Mouse (Mus musculus) lung, adult 18-20 months (tissue): ENCODE data around the gene Wipf2.
"Not testable (repeated sequence)": the region's sequence is repeated elsewhere in the genome, so short reads cannot be mapped to it uniquely, and the experiment has no call there.

Source experiments
- DNase-seq, 2 experiments: peaks; one replicate each; pipeline ENCODE4 v3.0.0; 2022; ENCODE audit warnings: mixed read lengths in 2 of 2

Gene Wipf2

GRCm38 (mm10) chr11:98911498-98911897, 48.1 kb downstream of the Wipf2 start:
- no peak for DNase-seq

DNA sequence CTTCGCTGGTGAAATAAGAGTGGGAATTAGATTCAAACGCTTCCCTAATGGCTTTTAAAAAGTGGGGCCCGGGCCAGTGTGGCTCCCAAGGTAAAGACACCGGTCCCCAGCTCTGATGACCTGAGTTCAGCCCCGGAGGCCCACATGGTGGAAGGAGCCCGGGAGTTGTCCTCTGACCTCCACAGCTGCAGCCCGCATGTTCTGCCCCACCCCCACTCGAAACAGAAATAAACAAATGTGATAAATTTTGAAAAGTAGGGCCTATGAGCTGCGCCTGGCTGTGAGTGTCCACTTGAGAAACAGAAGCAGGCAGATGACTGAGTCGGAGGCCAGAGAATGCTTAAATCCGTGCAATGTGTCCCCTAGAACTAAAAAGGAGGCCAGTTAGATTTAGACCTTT, 50.8 kb downstream of the Wipf2 start:
- no peak for DNase-seq

- not testable (repeated sequence) for DNase-seq
These were observed 52.9 kb downstream of the Wipf2 start for GRCm38 (mm10) chr11:98916376-98916775.

GRCm38 (mm10) chr11:98917428-98918005, 54.1 kb downstream of the Wipf2 start:
- no peak for DNase-seq

DNA sequence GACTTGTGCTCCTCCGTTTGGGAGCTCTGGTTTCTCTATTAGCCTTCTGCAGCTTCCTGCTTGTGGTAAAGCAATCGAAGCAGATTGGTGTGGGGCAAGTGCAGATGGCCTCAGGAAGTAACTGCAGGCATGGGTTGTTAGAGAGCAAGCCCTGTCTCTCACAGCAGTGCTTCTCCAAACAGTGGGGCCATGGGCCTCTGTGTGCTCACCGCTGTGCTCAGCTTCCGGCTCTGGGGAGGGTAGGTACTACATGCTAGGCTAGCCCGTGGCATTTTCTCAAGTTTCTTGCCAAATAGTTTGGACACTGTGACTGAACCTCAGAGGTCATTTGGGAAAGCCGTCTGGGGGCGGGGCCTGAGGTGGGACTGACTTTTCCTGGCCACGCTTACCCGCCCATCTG, 54.8 kb downstream of the Wipf2 start:
- DNase-seq = peak; percentile 70 to 79

DNA sequence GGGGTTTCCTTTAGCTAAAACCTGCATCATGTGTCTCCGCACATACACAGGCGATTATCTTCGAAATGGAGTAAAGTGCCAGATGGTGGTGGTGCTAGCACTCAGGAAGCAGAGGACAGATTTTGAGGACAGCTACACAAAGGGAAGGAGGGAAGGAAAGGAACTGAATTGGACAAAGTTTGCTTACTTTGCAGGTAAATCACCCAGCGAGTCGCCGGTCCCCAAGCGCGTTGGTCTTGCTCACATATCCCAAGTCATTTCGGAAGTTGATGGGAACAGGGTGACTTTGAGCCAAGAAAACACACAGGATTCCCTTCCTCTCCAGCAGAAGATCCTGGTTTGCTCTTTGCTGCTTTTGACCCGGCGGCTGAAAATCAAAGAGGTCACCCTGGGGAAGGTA, 55.6 kb downstream of the Wipf2 start:
- DNase-seq = no peak

DNA sequence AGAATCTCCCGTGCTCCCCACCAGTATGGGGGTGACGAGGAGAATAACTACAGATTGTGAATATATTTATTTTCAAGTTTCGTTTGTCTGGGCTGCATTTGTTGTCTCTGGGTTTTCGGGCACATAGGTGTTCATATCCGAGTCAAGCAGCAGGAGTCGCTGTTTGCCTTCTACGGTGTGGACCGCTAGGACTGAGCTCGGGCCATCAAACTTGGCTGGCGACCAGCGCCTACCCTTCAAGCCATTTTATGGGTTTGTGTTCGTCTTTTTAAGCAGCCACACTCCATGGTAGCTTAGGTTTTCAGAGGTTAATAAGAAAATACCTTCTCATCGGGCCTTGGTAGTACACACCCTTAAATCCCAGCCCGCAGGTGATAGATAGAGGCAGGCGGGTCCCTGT, 58.4 kb downstream of the Wipf2 start:
- not testable (repeated sequence) for DNase-seq

DNA sequence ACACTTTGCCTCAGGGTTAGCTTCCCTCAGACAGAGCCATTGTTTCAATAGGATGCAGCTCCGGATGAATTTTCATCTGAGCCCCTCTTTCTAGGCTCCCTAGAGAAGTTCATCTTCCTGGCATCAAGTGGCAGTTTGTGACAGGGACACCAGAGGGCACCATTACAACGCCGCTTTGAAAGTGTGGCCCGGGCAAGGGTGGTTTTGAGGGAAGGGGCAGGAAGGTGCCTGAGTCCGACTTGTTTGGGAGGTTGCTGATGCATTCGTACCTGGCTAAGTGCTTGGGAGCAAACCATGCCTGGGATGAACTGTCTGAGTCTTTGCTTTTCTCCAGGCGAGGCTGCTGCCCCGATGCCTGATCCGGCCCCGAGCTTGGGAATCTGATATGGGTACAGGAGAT, 58.9 kb downstream of the Wipf2 start:
- DNase-seq = peak in 1 of 2 experiments; percentile 65

- not testable (repeated sequence) for DNase-seq
These were observed 59.6 kb downstream of the Wipf2 start for GRCm38 (mm10) chr11:98922851-98923711.

DNA sequence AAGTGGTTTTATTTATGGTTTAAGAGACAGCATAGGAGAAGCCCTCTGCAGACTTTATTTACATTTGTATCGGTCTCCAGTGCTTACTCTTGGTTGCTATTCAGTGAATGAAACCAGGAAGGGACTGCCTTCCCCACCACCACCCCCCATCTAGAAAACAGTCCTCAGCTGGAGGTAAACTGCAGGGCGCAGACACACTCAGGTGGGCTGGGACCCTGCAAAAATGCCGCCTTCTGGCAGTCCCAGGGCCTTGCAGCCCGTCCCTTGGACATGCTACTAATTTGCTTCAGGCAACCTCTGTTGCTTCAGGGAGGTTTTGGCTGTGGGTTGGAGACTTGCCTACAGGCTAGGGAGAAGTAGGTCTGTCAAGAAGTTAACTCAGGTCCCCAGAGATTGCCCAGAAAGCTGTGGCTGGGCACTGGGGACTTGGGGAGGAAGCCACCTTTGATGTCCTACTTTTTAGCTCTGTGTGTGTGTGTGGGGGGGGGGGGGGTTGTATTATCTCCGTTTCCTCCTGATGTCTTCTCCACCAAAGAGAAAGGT, 61.3 kb downstream of the Wipf2 start:
- no peak for DNase-seq

- peak; percentile 38 to 64 for DNase-seq
These were observed 61.9 kb downstream of the Wipf2 start for GRCm38 (mm10) chr11:98925265-98925721.

DNA sequence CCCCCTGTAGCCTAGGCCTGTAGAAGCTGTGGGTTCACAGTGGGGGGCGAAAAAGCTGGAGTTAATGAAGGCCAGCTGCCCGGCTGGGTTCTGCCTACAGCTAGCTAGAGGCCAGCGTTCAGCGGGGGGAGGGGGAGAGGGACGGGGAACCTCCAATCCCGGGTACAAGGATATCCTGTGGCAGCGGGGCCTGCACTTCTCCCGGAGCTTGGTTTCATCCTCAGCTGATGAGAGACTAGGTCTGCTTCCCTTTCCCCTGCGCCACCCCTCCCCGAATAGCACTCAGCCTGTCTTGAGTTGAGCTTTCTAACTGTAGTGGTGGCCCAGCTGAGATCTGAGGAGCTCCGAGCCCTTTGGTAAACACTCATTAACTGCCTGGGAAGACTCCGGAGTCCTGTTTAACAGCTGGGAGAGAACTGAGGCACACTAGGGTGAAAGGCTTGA, 62.5 kb downstream of the Wipf2 start:
- DNase-seq = no peak

DNA sequence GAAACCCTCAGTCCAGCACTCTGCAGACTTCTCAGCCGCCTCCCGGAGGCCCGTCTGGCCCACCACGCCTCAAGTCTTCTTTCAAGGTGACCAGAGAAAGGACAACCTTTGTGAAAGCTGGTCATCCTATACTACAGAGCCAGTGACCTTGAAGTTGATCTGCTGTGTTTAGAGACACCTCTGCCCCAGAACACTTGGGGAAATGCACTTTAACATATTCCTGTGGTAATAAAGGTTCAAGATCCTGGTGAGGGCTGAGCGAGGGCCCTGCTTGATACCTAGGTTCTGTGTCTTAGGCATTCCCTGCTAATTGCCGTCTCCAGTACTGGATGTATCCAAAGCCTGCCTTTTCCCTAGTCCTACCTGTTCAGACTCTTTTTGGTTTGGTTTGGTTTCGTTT, 63.1 kb downstream of the Wipf2 start:
- DNase-seq = no peak

GRCm38 (mm10) chr11:98927438-98928076, 64.1 kb downstream of the Wipf2 start, which contains the start of gene Rara:
Rara (plus strand) TSS chr11:98927818.
- no peak for DNase-seq

GRCm38 (mm10) chr11:98928186-98928893, 64.9 kb downstream of the Wipf2 start:
- no peak for DNase-seq

- no peak for DNase-seq
These were observed 66.1 kb downstream of the Wipf2 start for GRCm38 (mm10) chr11:98929503-98929902.

DNA sequence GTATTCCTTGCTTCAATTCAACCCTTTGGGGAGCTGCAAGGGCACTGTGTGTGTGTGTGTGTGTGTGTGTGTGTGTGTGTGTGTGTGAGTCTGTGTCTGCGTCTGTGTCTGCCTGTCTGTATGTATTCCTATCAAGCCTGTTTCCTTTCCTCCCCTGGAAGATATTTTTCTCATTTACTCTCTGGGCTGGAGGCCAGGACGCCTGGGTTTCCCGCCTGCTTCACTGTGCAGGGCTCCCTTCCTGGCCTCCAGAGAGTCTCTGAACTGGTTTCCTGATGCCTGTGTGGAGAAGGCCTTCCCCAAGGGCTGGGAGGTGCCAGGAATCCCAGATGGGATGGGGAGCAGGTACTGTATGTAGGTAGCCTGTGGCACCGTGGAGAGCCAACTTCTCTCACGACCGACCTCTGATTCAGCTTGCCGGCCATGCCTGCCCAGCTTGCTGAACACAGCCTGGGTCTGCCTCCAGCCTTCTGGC, 66.7 kb downstream of the Wipf2 start:
- DNase-seq = no peak

GRCm38 (mm10) chr11:98930773-98931512, 67.5 kb downstream of the Wipf2 start:
- peak; percentile 35 to 52 for DNase-seq

GRCm38 (mm10) chr11:98931513-98932292, 68.3 kb downstream of the Wipf2 start:
- no peak for DNase-seq

GRCm38 (mm10) chr11:98932293-98933091, 69.1 kb downstream of the Wipf2 start:
- peak in 1 of 2 experiments; percentile 38 for DNase-seq
